Mouse (Mus musculus) spleen, adult 2 months (tissue): ENCODE measurements around the gene Chmp2b.

Experiments
- CTCF ChIP-seq: fragments of 200-500 bp; IDR thresholded peaks from 2 replicates; pipeline ENCODE4 v1.5.1; 2011; ENCODE audit warnings: mild to moderate bottlenecking, inconsistent platforms; ENCODE audit not compliant: insufficient read depth, insufficient read length, insufficient replicate concordance; ENCODE audit errors: extremely low read depth
- POLR2A ChIP-seq: fragments of 200-500 bp; IDR thresholded peaks from 2 replicates; pipeline ENCODE4 v1.6.1; 2011; ENCODE audit warnings: low read depth, low read length, inconsistent platforms

DNA sequence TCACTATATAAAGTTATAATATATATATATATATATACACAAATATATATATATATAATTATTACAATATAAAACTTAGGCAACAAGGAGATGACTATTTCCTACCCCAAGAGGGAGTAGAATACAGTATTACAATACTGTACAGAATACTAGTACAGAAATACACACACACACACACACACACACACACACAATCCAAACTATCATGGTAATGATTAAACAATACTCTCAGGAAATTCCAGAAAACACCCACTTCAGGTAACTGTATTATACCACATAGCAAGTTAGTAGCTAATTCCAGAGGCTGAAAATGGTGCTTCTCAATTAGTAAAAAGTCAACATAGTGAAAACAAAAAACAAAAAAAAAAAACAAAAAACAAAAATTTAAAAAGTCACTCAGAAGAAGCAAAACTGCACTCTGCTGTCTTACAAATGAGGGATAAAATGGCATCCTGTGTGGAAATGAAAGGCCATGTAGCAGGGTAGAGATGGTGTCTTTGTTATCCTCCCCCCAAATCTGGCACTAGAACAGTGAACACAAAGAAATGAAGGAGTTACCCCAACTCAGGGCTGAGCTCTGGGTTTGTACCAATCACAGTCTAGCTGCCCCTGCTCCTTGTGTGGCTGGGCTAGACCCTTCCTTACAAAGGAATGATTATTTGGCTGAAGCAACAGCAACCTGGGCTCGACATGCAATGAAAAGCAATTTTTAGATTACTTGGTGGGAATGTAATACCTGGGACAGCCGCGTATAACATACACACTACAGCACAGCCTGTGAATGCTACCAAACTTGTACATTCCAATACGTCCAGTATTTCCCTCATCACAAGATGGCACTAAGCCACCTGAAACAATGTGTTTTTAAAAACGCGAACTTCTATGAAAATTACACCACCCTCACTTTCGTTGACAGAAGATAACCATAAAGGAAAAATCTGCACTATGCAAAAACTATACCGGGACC, 1.2 kb downstream of the Chmp2b start:
- no peak for TF ChIP-seq CTCF
- TF ChIP-seq POLR2A, result no peak
